Mouse (Mus musculus): ENCODE data around the gene Fam111a.
A peak's percentile ranks its signal among the peaks of the same experiment; 100 is the strongest.

The Fam111a gene

DNA sequence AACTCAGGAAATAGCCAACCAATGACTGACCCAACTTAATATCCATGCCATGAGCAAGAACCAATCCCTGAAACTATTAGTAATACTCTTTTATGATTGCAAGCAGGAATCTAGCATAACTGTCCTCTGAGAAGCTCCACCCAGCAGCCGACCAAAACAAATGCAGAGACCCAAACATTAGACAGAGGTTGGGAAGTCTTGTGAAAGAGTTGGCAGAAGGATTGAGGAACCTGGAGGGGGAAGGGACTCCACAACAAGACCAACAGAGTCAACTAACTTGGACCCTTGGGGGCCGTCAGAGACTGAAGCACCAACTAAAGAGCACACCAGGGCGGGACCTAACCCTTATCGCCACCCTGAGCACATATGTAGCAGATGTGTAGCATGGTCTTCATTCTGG is 12.7 kb downstream of the Fam111a start:
- DNase-seq (ENCODE audit: low read depth in 2 of 2, low spot score in 2 of 2): no peak

DNA sequence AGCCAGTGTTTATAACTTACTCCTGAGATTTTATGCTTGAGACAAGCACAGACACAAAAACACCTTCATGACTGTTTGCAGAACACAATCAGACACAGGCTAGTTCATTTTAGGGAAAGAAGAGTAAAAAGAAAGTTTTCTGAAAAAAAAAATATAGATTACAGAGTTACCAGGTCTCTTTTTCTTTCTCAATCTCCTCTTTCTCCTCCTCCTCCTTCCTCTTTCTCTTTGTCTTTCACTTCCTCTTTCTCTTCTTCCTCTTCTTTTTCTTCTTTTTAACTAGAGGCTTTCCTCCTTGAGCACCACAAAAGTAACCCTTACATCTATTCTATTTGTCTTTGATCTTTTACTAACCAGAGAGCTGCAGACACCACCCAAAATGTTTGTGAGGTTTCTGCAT is 18.7 kb downstream of the Fam111a start:
- DNase-seq (ENCODE audit: low read depth in 2 of 2, low spot score in 2 of 2): no peak

DNA sequence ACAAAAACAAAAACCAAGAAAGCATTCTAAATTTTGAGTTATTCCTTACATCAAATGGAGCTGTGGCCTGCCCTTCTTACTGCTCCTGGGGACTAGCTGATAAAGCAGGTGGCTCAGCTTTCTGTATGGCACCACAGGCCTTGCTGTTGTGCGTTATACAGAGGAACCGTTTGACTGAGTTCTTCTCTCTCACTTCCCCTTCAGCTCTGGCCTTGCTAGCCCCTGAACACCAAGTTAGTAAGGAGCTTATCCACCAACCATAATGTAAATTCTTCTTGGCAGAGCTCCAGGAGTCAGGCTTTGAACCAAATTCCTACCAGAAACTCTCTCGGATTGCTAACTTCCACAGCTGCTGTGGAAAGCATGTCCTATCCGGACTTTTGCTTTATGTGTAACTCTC is 21.5 kb downstream of the Fam111a start:
- no peak for DNase-seq (ENCODE audit: low read depth in 2 of 2, low spot score in 2 of 2)

DNA sequence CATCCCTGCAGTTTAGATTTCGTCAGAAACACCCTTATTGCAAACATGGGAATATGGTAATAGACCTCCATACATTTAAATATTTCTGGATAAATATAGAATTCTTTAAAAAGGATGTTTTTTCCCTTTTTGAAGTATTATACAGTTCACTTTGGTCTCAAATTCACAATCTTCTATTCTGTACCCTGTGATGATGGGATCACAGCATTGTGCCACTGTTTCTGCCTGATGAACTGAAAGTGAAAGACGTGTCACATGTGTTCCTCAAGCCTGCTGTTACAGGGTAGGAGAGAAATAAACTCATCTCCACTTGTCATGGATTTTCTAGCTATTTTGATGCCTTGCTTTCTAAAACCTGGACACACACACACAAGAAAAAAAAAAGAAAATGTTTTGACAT is 25.3 kb downstream of the Fam111a start:
- no peak for DNase-seq (ENCODE audit: low read depth in 2 of 2, low spot score in 2 of 2)

DNA sequence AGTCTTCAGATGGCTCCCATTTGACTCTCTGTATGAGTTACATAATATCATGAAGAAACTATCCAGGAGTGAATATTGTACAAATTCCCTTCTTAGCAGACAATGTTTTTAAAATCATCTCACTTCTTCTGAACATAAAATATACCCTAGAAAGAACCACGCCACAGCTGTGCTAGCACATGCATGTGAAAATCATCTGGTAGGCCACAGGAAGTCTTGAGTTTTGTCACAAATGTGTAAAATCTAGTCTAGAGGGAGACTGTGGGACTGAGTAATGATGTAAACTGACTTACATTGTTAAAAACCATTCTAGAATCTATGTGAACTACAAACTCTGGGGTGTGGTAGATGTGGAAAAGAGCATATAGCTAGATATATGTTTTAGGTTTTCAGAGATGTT is 26.1 kb downstream of the Fam111a start:
- no peak for DNase-seq (ENCODE audit: low read depth in 2 of 2, low spot score in 2 of 2)

DNA sequence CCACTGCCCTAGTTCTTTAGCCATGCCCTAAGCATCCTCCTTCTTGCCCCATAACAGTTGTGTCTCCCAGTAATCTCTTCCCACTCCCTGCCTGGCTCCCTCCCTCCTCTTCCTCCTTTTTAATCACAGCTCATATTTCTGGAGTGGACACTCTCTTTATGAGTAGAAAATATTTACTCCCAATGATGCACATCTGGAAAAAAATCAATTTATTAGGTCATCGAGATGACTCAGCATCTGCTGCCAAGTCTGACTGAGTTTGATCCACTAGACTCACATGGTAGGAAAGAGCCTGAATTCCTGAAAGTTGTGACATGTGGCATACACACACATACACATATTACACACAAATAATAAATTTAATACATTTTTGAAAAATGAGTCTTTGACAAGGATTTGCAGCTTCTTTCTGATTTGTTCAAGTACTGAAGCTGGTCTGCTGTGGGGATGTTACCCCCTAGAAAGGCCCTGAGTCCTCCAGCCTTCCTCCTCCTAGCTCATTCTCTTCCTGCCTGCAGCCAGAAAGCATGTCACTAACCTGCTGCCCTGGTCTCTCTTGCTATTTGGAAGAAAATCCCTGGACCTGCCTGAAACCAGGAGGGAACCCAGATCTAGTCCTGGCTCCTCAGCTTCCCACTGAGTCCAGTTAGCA is 27.2 kb downstream of the Fam111a start:
- no peak for DNase-seq (ENCODE audit: low read depth in 2 of 2, low spot score in 2 of 2)

DNA sequence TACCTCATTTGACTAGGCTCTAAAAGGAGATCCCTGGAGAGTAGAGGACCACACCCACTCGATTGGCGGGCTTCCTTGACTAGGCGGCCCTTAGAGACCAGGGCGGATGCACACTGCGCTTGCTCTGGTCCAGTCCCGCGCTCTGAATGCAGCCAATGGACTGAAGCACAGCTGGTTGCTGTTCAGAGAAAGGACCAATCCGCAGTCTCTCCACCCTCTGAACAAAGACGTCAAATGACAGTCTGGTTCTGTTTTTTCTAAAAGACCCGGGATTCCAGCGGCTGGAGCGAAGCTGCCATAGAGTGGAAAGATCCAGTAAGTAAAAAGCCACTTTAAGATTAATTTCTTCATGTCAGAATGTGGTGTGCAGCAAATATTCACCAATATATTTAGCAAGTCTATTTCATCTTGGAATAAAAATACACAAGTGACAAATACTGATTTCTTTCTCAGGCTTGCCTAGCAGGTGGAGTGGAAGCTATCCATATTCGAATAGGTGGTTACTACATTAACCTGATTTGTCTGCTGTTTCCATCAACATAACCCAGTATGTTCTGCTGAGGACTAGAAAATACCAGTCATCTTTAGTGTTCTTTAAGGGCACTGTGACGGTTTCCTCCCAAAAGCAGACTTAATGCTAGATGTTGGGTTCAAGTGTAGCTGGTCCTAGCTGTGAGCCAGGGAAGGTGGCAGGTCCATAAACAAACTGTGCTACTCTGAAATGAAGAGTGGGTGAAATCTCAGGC is 27.9 kb downstream of the Fam111a start:
- peak; percentile 57 to 63 for DNase-seq (ENCODE audit: low read depth in 2 of 2, low spot score in 2 of 2)

DNA sequence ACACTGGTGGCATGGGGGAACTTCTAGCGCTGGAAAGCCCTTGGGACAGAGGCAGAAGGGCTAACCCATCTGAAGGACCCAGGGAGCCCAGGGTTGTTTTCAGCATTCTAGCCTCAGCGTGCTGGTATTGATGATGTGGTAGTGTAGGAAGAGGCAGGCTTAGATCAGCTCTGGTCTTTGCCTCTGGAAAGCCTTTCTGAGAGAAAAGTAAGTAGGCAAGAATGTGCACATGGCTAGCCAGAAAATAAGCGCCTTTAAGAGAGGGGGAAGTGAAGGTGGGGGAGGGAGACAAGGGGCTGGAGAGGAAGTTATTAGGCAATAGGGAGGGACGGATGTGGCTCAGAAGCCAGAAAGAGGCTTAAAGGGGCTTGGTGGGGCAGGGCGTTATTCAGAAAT is 28.5 kb downstream of the Fam111a start:
- DNase-seq (ENCODE audit: low read depth in 2 of 2, low spot score in 2 of 2): peak in 1 of 2 experiments; percentile 12

DNA sequence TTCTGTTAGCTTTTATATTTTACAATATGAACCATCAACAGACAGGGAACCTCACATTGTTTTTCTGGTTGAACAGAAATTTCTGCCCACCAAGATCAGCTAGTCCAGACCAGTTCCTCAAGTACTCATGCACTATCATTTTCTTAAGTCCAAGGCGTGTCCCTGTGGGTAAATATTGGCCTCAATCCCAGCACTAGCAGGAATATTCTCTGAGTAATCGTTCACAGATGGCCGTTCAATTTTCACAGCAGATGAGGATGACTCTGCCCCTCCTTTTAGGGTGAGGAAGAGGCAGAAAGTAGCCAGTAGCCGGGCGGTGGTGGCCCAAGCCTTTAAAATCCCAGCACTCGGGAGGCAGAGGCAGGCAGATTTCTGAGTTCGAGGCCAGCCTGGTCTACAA is 29.6 kb downstream of the Fam111a start:
- DNase-seq (ENCODE audit: low read depth in 2 of 2, low spot score in 2 of 2): no peak

DNA sequence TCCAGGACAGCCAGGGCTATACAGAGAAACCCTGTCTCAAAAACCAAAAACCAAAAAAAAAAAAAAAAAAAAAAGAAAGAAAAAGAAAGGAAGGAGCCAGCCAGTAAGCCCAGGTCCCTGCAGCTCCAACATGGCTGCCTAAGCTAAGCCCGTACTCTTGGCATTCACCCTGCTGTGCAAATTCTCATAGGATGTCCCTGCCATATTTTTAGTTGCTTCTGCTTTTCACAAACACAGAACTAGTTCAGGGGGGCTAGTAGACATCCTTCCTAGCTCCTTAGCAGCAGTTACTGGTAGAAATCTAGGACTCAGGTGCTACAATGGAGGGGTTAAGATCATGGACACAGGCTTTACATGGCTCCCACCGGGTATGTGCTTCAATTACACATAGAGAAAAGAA is 30.0 kb downstream of the Fam111a start:
- no peak for DNase-seq (ENCODE audit: low read depth in 2 of 2, low spot score in 2 of 2)

DNA sequence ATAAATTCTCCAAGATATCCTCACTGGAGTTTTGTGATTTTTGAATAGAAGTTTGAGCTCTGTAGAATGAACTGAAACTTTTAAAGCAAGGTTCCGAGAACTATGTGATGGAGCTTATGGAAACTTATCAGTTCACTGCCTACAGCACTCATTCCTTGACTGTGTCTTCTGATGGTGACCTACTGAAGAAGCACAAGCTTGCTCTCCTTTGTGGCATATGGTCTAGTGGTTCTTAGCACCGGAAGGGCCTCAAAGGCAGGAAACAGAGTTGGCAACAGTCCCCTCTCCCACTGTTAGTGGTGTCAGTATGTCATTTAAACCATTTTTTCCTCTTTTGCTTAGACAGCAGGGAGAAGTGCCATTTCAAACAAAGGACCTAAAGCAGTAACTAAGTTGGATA is 31.1 kb downstream of the Fam111a start:
- no peak for DNase-seq (ENCODE audit: low read depth in 2 of 2, low spot score in 2 of 2)

DNA sequence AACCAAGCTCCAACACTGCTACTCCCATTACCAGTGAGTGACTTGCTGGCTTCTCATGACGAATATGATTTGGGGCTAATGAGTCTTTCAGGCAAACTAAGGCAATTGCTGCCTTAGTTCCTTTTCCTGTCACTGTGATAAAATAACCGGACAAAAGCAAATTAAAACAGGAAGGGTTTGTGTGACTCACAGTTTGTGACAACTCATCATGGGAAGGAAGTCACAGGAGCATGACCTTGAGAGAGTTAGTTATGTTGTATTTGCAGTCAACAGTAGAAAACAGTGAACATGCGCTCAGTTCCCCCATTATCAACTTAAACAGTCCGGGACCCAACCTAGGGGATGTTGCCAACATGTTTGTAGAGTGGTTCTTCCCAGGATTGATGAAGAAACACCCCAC is 39.8 kb downstream of the Fam111a start:
- DNase-seq (ENCODE audit: low read depth in 2 of 2, low spot score in 2 of 2): no peak

DNA sequence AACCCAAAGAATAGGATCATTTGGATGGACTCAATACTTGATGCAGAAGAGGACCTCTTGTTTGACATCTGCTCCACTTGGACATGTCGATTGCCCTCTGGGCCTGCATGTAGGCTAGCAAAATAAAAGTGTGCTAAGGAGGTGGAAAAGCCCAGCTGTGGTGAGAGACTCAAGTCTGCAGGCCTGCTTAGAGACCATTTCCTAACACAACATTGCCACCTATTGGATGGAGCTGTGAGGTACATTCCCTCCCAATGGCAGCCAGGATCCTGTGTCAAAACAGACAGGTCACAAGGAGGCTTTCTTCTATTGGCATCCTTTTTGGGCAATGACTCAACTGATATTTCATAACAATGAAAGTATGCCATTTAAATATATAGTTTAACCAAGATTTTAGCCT is 46.4 kb downstream of the Fam111a start:
- peak; percentile 66 to 75 for DNase-seq (ENCODE audit: low read depth in 2 of 2, low spot score in 2 of 2)

DNA sequence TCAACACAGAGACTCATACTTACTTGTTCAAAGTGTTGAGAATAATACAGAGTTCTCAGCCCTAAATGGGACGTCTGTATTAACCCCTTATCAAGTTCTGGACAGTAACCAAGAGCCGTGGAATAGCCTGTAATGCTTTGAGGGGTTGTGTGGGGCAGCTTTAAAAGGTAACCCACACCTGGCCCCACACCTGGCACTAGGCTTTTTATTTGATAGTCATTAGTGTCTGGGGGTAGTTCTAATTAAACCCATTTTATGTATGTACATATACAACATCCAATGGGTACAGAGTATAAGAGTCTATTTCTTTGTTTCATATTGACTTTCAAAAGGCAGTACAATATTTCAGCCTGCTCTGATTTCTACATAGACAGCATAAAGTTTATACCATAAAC is 49.6 kb downstream of the Fam111a start:
- DNase-seq (ENCODE audit: low read depth in 2 of 2, low spot score in 2 of 2): no peak

DNA sequence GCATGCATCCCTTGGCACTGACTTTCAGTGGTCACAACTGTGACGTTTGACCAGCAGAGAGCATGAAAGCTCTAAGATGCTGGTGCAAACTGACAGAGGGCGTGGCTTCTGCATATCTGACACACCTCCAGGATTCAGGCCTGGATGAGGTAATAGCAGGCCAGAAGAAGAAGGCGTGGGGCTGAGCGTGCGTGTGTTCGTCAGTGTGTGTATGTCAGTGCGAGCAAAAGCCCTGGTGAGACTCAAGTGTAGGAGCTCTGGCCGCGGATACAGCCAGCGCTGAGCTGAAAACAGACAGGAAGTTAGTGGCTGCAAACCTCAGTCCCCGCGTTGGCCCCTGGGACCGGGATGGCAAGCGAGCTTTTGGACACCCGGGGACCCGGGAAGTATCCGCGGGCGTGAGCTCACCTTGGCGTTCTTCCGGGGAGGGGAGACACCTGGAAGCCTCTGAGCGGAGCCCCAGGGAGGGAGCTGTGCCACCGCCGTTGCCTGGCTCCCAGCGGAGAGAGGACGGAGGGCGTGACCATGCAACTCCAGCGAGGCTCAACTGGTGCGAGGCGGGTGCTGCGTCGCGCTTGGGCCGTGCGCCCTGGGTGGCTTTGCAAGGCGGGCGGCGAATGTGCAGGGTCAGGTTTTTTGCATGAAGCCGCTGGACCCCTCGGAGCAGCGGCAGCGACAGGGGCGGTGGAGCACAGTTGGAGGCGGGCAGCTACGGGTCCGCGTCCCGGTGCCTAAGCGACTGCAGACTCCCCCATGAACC is 50.2 kb downstream of the Fam111a start:
- peak; percentile 18 to 32 for DNase-seq (ENCODE audit: low read depth in 2 of 2, low spot score in 2 of 2)

DNA sequence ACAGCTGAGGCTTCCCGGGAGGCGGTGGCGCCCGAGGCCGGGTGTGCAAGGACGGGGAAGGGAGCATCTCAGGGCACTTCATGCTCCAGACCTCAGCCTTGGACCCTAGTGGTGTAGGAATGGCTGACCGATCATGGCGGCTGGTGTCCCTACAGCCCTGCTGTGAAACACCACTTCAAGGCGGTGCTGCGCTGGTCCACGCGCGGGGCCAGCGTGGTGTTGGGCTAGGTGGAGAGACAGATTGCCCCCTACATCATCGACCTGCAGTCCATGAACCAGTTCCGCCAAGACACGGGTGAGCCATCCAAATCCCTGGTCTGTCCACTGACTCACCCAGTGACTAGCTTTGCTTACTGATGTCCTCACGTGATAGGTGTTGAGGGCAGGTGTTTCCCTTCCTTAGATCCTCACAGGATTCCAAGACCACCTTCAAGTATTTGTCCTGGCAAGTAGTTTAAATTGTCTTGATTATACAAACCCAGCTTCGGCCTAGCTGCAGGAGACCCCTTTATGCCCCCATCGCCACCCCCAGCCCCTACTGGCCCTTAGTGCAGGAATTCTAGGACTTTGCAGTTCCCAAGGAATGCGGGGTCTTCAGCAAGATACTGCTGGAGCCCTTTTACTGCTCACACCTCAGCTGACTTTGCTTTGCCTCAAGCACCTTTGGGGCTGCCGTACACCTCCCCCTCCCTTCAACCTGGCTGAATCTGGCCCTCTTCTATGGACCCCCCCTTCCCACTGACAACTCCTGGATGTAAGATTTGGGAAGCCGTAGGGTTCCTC is 50.9 kb downstream of the Fam111a start:
- no peak for DNase-seq (ENCODE audit: low read depth in 2 of 2, low spot score in 2 of 2)

DNA sequence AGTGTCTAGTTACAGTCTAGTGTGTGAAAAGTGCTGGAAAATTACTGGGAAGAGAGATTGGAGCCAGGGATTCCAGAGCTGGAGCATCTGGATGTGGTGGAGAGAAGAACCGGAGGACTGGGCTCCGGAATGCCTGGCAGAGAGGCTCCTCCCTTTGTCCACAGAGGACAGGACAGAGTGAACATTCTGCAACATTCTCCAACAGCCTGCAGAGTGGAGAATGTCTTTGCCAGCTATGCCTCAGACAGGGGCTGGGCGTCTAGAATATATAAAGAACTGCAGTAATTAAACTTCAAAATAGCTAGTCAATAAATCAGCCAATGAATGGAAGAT is 51.5 kb downstream of the Fam111a start:
- no peak for DNase-seq (ENCODE audit: low read depth in 2 of 2, low spot score in 2 of 2)

DNA sequence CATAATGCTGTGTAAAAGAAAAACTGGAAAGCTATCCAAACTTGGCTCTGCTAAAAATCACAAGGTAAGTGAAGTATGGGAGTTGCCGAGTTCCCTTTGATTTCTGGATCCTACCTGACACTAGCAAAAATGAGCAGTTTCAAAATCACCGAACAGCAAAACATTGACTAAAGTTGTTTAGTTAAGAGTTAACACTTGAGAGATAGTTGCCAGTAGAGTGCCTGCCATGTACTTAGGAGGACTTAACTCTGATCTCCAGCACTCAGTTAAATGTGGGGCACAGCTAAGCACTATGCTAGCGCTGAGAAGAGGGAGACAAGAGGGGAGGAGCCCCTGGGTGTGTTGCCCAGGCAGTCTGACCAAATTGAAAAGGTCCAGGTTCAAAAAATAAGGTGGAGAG is 53.1 kb downstream of the Fam111a start:
- no peak for DNase-seq (ENCODE audit: low read depth in 2 of 2, low spot score in 2 of 2)

DNA sequence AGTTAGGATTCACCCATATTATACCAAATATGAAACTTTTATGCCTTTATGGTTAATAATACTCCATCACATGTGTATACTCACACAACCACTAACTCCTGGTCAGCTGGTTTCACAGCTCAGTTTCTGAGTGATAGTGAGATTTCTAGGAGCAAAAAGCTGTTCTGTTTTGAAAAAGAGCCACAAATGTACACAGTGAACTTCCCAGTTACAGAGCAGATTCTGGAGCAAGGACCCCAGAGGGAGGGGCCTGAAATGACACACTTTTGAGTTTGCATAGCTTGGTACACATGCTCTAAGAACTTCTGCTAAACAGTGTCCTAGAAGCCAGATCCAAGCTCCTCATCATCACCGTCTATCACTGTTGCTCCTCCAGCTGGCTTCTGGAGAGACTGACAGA is 54.1 kb downstream of the Fam111a start, which contains the start of gene Gm4952:
Gene Gm4952, plus strand, starts transcription at position 301 of the 400 bp plus-strand sequence.
- DNase-seq (ENCODE audit: low read depth in 2 of 2, low spot score in 2 of 2): no peak

DNA sequence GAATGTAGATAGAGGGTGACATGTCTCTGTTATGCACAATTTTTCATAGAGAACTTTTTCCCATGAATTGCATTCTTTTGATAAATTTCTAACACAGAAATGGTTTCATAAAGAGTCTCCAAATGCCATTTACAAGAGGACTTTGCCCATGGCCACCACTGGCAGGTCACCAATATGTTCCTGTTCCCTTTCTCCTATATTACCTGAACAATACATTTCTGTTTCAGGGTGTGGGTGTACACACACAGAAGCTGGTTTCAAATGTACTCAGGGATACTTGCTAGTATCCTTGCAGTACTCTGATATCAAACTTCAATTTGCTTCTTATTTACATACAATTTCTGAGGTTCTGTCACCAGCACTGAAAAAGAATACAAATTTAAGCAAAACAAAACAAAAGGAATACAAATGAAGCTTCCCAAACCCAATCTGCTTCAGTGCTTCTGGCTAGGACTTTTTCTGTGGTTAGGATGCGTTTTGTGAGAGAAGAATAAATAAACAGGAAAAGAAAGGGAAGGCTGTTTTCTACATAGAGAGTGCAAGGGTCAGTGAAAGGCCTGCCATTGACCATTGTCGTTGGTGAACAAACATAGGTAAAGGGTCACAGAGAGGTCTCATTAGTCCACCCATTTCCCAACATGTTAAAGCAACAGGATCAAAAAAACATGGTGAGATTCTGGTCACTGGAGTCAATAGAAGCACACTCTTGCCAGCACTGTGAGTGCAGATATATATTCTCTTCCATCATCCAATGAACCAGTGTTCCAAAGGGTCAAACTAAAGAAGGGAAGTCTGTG is 55.3 kb downstream of the Fam111a start:
- no peak for DNase-seq (ENCODE audit: low read depth in 2 of 2, low spot score in 2 of 2)

DNA sequence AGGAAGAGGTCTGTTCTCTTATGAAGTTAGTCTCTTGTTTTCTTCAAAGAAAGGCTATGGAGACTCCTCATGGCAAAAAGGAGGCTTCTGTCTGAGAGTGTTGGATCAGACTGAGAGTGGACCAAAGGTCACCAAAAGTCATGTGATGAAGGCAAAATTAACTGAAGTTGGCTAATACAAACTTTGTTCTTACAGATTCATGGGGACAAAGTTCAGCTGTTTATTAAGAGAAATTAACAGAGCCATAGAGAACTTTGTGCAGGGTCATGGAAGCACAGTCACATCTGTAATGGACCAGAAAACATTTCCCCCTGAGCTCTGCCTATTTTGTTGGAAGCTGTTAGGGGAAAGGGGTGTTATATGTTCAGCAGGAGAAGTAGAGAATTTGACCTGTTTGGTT is 62.8 kb downstream of the Fam111a start:
- DNase-seq (ENCODE audit: low read depth in 2 of 2, low spot score in 2 of 2): no peak
